Mouse (Mus musculus) liver, adult (tissue): ENCODE measurements at regions not wholly inside any gene's neighbourhood (a gene's known extent, or its start where the extent isn't known, plus 50 kb on each side); places are given as distances from the start of the nearest gene placed in this dataset.

Experiments
- GATA4 ChIP-seq: IDR thresholded peaks from 2 replicates; pipeline ENCODE4 v1.6.1; 2014; ENCODE audit warnings: mild to moderate bottlenecking, low read length; ENCODE audit not compliant: insufficient replicate concordance

DNA sequence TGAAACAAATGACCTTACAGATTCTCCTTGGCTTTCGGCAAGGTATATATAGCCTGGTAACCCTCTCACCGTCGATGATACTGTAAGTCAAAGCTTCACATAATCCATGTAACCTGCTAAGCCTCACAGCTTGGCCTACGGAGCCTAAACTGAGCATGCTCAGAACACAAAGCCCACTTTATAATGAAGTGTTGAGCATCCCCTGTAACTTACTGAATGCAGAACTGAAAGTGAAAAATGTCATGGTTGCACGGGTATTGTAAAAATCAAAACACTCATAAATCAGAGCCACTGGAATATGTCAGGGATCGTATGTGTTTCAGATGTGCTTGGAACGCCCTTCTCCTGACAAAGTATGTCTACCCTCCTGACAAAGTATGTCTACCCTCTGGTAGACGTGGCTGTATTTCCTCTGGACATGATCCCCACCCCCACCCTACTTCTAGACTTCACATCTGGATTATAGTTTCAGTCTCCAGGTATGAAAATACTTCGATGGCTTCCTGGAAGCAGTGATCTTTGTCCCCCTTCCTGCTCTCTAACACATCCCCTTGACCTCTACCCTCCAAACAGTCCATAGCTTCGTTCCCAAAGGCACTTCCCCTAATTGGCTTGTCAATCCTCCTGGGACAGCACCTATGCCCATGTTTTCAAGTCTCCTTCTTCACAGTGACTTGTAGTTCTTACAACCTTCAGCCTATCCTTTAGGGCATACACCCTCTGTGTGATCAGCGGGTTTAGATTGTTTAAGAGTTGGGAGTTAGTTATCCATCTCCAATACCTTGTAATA, 54.5 kb upstream of the Lta4h start:
- no peak for TF ChIP-seq GATA4

DNA sequence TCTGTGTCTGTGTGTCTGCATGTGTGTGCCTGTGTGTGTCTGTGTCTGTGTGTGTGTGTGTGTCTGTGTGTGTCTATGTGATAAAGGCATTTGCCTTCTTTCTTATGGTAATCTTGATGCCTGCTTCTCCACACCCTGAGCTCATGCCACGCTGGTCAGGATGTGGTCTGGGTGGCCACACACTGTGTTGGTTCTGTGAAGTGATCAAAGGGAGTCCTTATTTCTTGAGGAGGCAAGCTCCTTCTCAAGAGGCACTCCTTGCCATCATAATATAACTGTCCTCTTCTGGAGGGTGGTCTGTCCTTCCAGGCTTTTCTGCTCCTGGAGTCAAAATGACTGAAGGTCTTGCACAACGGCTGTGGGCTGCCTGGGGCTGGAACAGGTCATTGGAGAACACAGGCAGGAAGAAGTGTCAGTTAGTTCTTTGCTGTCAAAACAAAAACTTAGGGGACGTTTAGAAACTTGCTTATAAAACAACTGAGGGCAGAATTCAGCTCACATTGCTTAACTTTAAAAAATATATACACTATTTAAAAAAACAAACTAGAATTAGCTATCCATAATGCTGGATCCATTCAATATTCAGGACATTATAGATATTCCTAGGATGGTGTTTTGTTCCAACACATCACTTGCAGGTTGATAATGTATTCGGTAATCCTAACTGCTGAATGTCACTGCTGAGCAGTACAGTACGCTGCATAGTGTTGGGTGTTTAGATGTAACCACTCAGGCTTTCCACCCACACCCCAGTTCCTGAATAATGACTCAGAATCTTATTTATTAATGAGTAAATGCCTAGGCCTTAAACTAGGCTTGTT, 50.3 kb upstream of the Lta4h start:
- no peak for TF ChIP-seq GATA4
